Mouse (Mus musculus) lung, postnatal 25 days (tissue): ENCODE measurements at regions not wholly inside any gene's neighbourhood (a gene's known extent, or its start where the extent isn't known, plus 50 kb on each side); places are given as distances from the start of the nearest gene placed in this dataset.

Experiments
- DNase-seq: peaks from one replicate; pipeline ENCODE4 v3.0.0; 2022; ENCODE audit warnings: low spot score

DNA sequence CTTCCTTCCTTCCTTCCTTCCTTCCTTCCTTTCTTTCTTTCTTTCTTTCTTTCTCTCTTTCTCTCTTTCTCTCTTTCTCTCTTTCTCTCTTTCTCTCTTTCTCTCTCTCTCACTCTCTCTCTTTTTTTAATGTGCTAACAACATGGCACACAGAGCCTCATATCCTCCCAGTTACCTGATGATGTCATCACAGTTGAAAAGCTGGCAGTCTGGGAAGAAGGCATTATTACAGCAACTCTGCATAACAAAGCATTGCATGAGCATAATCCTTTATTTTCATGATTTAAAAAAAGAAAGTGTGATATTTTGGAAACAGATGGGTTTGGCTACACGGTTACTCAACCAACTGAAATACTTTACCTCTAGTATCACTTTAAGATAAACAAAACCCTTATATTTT lies 525.9 kb downstream of the Prkd1 start:
- DNase-seq, result no peak

DNA sequence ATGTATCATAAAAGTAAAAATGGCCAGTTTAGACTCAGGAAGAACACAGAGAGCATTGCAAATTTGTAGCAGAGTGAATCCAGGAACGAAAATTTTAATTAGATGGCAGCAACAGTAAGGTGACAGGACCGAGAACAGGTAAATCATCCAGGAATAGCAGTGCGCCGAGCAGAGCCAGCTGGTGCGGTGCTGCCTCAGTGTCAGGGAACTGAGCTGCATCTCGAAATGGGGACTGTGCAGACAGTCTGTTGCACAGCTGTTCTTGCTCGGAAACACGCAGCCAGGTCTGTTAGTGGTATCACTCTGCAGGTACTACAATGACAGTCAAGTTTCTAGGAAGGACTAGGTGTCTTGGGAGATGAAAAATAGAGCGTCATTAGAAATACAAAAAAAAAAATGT lies 490.8 kb downstream of the Prkd1 start:
- no peak for DNase-seq

DNA sequence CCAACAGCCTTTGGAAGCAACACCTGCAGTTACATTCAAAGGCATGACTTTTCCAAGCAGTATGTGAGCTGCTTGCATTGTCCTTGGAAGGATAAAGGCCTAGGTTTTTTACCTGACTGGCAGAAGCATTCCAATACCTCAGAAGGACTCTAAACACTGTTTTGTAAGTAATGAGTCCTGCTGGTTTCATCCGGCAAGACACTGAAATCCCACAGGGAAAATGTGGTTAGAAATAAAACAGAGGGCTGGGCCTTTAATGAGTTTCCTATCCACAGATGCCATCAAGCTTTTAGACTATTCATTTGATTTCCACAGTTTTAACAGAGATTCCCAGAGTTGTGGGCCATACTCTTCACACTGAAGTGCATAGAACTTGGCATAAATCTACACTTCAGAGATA lies 461.6 kb downstream of the Prkd1 start:
- no peak for DNase-seq

DNA sequence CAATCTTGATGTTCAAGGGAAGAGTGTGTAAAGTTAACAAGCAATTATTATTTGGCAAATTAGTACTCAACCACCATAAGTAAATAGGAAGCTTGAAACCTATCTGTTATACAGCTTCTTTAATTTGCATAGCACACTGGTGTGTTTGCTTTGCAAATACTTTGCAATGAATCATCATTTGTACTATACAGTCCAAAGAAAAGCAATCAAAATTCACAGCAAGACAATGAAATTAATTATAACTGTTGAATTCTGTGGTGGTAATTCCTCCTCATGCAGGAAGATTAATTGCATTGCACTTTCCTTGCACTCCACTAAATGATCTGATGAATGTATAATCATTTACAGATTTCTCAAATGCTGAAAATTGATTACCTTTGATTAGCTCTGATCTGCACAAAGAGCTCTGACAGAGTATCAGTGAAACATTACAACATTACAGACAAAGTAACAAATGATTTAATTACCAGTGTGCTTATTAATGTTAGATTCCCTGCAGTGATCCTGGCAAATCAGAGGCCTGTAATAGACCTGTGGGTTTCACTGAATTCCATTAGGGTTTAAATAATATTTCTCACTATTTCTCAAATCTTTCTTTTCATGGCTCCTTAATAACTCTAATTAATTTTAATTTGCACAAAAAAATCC lies 457.9 kb downstream of the Prkd1 start:
- DNase-seq, result no peak

DNA sequence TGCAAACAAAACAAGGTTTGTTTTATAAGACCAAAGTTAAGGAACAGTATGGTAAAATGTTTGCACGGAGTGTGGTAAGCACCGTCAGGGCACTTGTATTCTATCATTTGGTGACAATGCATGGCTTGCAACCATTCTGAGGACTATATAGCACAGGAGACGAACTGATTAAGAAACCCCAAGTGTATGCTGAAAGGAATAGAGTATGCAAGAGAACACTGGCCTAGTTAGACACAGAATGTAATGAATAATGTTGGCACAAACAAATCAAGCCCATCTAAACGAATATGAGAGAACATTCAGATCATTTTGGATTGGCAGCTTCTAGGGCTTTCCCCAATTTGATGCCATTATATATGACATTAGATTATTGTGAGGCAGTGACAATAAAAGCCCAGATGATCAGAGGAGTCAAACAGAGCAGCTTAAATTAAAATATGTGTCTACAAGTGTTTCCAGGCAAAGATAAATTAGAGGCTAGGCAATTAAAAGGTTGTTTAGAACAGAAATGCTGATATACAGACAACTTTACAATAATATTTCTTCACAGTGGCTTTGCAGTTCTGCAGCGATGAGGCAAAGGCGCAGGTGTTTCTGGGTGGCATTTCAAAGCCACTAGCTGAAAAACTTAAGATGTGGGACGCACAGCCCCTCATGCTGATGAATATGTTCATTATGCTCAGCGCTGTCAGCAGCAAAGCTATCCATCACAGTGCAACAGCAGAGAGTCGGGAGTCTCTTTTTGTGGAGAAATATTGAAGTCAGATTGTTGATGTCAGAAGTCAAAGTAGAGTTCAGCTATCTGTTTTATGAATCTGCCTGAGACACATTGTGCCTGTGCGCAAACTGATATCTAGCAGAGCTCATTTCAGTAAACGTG lies 456.9 kb downstream of the Prkd1 start:
- no peak for DNase-seq

DNA sequence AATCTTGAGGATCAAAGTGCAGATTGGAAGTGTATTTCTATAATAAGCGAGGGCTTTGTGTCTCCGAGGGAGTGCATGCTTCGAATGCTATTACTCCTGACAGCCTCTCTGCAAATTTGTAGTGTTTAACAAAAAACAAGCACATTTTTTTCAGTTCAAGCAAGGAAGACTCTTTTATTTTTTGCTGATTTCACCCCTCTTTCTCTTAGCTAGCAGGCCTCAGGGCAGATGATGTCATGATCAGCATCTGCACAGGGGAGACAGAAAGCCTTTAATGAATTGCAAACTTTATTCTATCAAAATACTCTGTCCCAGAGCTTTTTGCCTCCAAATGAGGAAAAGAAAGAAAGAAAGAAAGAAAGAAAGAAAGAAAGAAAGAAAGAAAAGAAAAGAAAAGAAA lies 455.4 kb downstream of the Prkd1 start:
- DNase-seq, result no peak

DNA sequence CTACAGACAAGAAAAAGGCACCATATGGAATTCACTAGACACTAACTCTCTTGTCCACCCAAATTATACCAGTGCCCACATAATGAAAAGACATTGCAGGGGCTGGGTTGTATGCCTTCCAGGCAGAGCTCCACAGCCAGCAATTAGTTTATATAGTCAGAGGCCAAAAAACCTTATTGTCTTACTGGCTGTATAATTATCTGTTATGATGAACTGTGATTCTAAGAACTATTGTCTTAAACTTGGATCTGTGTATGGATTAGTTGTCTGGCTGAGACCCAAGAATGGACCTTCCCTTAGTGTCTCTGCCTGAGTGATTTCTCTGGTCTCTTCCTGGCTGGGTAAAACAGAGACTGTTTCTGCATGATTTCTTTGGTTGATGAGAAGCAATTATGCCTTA lies 454.2 kb downstream of the Prkd1 start:
- no peak for DNase-seq

DNA sequence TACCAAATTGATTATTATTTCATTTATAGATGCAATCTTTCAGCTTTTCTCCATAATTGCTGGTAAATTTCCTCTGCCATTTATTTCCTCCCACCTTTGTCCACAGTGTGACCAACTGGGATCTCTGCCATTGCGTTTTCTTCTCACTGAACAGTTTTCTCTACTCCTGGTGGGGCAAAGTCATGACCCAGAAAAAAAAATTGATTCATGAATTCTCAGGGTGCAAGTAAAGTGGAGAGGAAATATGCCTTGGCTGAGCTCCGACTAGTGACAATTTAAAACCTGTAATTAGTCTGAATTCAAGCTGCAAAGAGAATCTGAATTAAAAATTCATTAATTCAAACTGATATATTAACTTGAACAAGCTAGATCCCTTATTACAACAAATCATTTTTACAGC lies 452.6 kb downstream of the Prkd1 start:
- DNase-seq, result no peak

DNA sequence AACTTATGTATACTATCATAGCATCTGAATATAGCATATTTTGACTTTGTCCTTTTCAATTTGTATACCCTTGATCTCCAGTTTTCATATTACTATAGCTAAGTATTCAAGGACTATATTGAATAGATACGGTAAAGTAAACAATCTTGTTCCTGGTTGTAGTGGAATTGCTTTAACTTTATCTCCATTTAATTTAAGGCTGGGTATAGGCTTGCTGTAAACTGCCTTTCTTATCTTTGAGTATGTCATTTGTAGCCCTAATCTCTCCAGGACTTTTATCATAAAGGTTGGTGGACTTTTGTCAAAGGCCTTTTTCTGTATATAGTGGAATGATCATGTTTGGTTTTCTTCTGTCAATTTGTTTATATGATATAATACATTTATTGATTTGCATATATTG lies 407.8 kb downstream of the Prkd1 start:
- no peak for DNase-seq

DNA sequence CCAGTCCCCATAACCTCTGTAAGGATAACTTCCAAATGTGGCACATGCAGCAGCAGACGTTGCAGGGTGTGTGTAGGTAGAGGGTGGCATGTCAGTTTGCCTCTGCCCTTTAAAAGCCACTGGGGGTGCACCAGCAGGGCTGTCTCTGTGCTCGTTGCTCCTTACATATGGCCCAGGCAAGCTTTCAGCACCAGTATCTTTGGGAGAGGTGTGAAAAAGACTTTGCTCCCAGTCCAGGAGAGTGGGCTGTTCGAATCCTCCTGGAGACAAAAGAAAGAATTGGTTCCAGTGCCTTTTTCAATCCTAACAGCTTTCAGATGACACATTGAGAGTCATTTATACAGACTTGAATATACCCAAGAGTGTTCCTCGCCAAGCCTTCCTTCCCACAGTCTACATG lies 390.0 kb downstream of the Prkd1 start:
- no peak for DNase-seq

DNA sequence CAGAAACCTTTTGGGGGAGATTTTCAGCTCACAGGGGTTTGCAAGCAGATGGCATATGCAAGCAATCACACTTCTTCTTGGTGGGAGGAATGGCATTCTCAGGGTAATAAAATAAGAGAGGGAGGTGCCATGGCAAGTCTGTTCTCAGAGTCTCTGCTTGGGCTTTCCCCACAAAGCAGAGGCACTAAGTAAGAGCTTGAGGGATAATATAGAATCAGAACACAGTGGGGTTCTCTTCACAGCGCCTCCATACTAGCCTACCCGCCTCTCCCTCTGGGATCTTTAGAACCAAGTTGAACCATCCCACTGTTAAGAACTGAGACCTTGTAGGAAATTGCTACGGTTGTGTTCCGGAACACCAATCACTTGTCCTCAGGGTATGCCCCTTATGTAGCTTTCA lies 387.8 kb downstream of the Prkd1 start:
- no peak for DNase-seq

DNA sequence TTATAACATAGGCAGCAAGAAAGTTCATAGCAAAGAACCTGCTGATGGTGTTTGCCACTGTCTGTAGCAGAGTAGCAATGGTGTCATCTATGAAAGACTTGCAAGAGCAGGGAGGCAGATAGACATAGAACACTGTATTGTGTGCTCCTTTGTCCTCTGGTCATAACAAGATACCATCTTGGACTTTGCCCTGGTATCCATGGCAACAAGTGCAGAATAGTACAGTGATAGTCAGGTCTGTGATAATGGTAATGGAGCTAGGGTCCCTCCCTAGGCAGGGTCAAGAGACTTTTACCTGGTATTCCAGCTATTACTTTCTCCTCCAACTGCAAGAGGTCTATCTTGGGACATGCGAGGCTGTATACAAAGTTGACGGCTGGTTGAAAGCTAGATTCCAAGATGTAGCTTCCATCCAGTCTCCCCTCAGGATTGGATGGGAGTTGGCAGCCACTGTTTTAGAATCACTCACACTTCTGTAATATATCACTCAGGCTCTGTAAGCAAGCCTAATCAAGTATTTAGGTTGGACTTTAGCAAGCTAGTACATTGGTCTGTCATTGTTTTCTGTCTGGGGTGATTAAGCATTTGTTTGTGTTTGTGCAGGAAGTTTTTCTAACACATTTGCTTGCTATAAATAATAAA lies 375.5 kb downstream of the Prkd1 start:
- DNase-seq, result no peak

DNA sequence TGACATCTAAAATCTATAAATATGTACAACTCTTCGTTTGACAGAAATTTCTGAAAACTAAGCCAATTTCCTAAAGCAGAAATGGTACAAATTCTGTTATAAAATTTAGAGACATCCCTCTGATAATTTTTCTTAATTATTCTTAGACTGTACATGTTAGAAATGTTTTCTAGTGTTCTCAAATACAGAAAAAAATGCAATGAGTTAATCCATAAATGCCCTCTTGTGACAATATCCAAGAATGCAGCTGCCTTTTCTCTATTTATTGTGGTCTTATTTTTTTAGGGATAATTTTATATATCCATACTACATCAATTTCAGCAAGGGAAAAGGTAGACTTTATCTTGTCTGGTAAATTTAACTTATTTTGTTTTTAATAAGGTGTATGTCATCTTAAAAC lies 367.3 kb downstream of the Prkd1 start:
- DNase-seq, result no peak
